Mouse (Mus musculus) MEL (cell line): ENCODE results near the gene Cox17.

ENCODE experiments used
- MYC ChIP-seq: IDR thresholded peaks from 2 replicates; pipeline ENCODE4 v1.6.1; 2011; ENCODE audit warnings: low read depth, mild to moderate bottlenecking, low read length, improper control_type of control experiment, moderate library complexity
- ZMIZ1 ChIP-seq: IDR thresholded peaks from 2 replicates; pipeline ENCODE4 v1.6.1; 2012; ENCODE audit warnings: low read depth, mild to moderate bottlenecking, inconsistent platforms, low read length, improper control_type of control experiment, moderate library complexity

DNA sequence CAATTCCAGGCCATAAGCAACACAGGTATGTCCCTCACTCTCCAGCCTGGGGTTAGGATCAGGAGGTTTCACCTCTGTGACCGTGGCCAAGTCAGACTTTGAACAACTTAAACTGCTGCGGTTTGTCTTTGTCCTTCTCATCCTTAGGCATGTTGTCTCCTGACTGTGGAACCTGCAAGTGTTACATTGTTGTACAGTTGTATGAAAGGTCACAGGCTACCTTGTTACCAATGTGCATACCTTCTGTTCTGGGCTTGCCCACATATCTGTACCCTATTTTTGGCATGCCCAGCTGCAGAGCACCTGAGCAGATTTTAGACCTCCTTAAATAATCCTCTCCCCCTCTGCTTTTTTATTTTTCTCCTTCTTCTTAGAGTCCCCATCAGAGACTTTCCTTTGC is 12.4 kb downstream of the Cox17 start:
- TF ChIP-seq ZMIZ1 (no peak), MYC (no peak; the same call in 1 of the 2 replicates)
